Comparison of ENCODE assay signal across 10 mouse cellular contexts in the genomic region with DNA sequence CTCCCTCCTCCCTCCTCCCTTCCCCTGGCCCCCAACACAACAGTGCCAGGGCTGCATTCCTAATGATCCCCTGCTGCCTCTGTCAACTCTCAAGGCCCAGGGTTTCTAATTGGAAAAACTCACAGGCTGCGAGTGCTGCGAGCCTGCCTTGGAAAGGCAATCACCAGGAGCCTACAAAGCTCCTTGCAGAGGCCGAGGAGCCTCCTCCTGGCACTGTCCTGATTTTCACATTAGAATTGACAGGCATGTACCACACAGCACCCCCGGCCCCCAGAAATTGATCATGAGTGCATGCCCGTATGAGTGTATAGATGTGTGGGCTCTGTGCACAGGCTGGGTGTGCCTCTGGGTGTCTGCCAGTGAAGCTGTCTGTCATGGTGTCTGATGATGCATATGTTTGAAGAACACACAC. TPM values are rescaled to one million over a fixed set of nuclear protein-coding genes. Genes with fewer than 3 reads are reported as not detected.
DNase-seq lines count a peak whose midpoint lies in the region; ATAC-seq lines count a peak whose summit lies in the region.
"Had no signal": no experiment of that assay in that cellular context is flagged by ENCODE, and none has a peak within 500 bp of the region (broad histone marks: within the 10 kb centered on the region; RNA-seq: fewer than 3 reads in every experiment).

No protein-coding gene starts in this region.

- WGBS in limb, embryonic 13.5 days = 26% methylated on average over 5 of the region's 5 CpGs
- WGBS in heart, embryonic 12.5 days = 43% methylated on average over 5 of the region's 5 CpGs

- H3K36me3 ChIP-seq in limb, embryonic 13.5 days = no peaks in the 10 kb centered on the region
- no peaks in the 10 kb centered on the region for H3K36me3 ChIP-seq in heart, embryonic 12.5 days

- H3K9ac ChIP-seq in limb, embryonic 13.5 days = no peak overlapping the region
- H3K9ac ChIP-seq in heart, embryonic 12.5 days = no peak overlapping the region

- peaks cover 45% of the 10 kb centered on the region for H3K4me1 ChIP-seq in limb, embryonic 13.5 days
- H3K4me1 ChIP-seq in heart, embryonic 12.5 days (replicated peaks) = no peaks in the 10 kb centered on the region

- no peaks in the 10 kb centered on the region for H3K9me3 ChIP-seq in limb, embryonic 13.5 days
- H3K9me3 ChIP-seq in heart, embryonic 12.5 days (replicated peaks) = no peaks in the 10 kb centered on the region

- H3K4me2 ChIP-seq in limb, embryonic 13.5 days (replicated peaks) = no peak overlapping the region
- no peak overlapping the region for H3K4me2 ChIP-seq in heart, embryonic 12.5 days

- peak; percentile 56 for DNase-seq in embryo, embryonic 10 days (ENCODE audit: low spot score)
- DNase-seq in embryo, embryonic 9.5 days (ENCODE audit: extremely low spot score) = no peak
- DNase-seq in layer of hippocampus, adult 11-12 months (ENCODE audit: low spot score) = peak; percentile 69
- DNase-seq in right cerebral cortex, postnatal 4 days = peak; percentile 42
- DNase-seq in heart, postnatal 36 days = no peak
- DNase-seq in kidney, postnatal 25 days = no peak

- H3K27ac ChIP-seq in limb, embryonic 13.5 days = peak overlapping the region; percentile 58; the same call in 1 of the 2 replicates
- no peak overlapping the region for H3K27ac ChIP-seq in heart, embryonic 12.5 days (ENCODE audit: poor library complexity, severe bottlenecking)

- intact Hi-C loops in heart, postnatal 36 days (cut with DNase I) = no loop called here

- H3K27me3 ChIP-seq in limb, embryonic 13.5 days = no peaks in the 10 kb centered on the region
- H3K27me3 ChIP-seq in heart, embryonic 12.5 days (replicated peaks) = peaks cover 17% of the 10 kb centered on the region

- no peak overlapping the region for H3K4me3 ChIP-seq in limb, embryonic 13.5 days
- no peak overlapping the region for H3K4me3 ChIP-seq in heart, embryonic 12.5 days
- H3K4me3 ChIP-seq: erythroblast, embryonic 14.5 days had no signal

- peak; percentile 54; the same call in 1 of the 2 replicates for ATAC-seq in limb, embryonic 13.5 days (ENCODE audit: low FRiP score, low read depth)
- ATAC-seq in heart, embryonic 12.5 days (ENCODE audit: insufficient number of reproducible peaks, low FRiP score) = no peak

RNA-seq across cellular contexts. Expression of a gene that starts 44.4 kb away (rescaled TPM):
- polyA plus RNA-seq in limb, embryonic 13.5 days (2015; fragmentation: Nextera tagmentation; extraction: Ambion mirVana) = 1.2 and 1.3 TPM in 2 replicates
- under 1 TPM; 0.38 to 0.47 TPM for total RNA-seq in heart, postnatal 36 days (2021)
- 0.18 TPM in 1 of 2 replicates, not detected in the other for polyA plus RNA-seq in heart, embryonic 12.5 days (2016; fragmentation: Nextera tagmentation; extraction: Ambion mirVana)
- total RNA-seq: liver, adult 2 months had no signal
- polyA plus RNA-seq: erythroblast, embryonic 14.5 days; liver, adult 2 months had no signal

Comparison
In these comparisons a context has a peak if more than half of its experiments do, and no peak if none do; other contexts are left out.
1. DNase-seq: peak in embryo, embryonic 10 days (single experiment), layer of hippocampus, adult 11-12 months (single experiment) and right cerebral cortex, postnatal 4 days (single experiment); none in embryo, embryonic 9.5 days (single experiment), heart, postnatal 36 days (0 of 2) and kidney, postnatal 25 days (0 of 2).